Mouse (Mus musculus) hindbrain, embryonic 16.5 days (tissue): ENCODE measurements around the gene Rps6kc1. TPM values are rescaled to one million over a fixed set of nuclear protein-coding genes. Genes with fewer than 3 reads are reported as not detected.
A peak's percentile ranks its signal among the peaks of the same experiment; 100 is the strongest.

Source experiments
- ATAC-seq: fragments of 200-750 bp; cut with Nextera tagmentation; 2 replicates; pipeline ENCODE4 v1.8.0; 2017; ENCODE audit warnings: moderate TSS enrichment, moderate library complexity
- H3K27ac ChIP-seq: fragments of 300-500 bp; sonication (generic); 2 replicates; pipeline ENCODE4 v1.5.1; 2014; ENCODE audit warnings: low read depth, mild to moderate bottlenecking, control low read depth, low read length, moderate library complexity
- H3K27me3 ChIP-seq: fragments of 300-500 bp; sonication (generic); replicated peaks from 2 replicates; pipeline ENCODE4 v1.6.1; 2014; ENCODE audit warnings: low read length; ENCODE audit not compliant: control insufficient read depth, insufficient read depth
- H3K36me3 ChIP-seq: fragments of 300-500 bp; sonication (generic); 2 replicates; pipeline ENCODE4 v1.6.1; 2014; ENCODE audit warnings: mild to moderate bottlenecking, low read length, moderate library complexity, mixed read lengths; ENCODE audit not compliant: control insufficient read depth, insufficient read depth
- H3K4me1 ChIP-seq: fragments of 300-500 bp; sonication (generic); 2 replicates; pipeline ENCODE4 v1.6.1; 2014; ENCODE audit warnings: low read depth, low read length; ENCODE audit not compliant: control insufficient read depth, insufficient read depth
- H3K4me2 ChIP-seq: fragments of 300-500 bp; sonication (generic); 2 replicates; pipeline ENCODE4 v1.6.1; 2014; ENCODE audit warnings: mild to moderate bottlenecking, low read length, control low read depth, moderate library complexity
- H3K4me3 ChIP-seq: fragments of 300-500 bp; sonication (generic); 2 replicates; pipeline ENCODE4 v1.5.1; 2014; ENCODE audit warnings: mild to moderate bottlenecking, low read length, control low read depth, moderate library complexity
- H3K9ac ChIP-seq: fragments of 300-500 bp; sonication (generic); 2 replicates; pipeline ENCODE4 v1.6.1; 2014; ENCODE audit warnings: low read depth, mild to moderate bottlenecking, control low read depth, low read length, moderate library complexity
- H3K9me3 ChIP-seq: fragments of 300-500 bp; sonication (generic); 2 replicates; pipeline ENCODE4 v1.6.1; 2014; ENCODE audit warnings: mild to moderate bottlenecking, low read length, moderate library complexity; ENCODE audit not compliant: control insufficient read depth
- WGBS: fragments of 180-500 bp; shearing (Covaris S2); extraction: QIAGEN DNeasy Blood & Tissue Kit; methylation state at CpG from one replicate; pipeline ENCODE4 v1.1.7; 2014; 5-methylcytosine and 5-hydroxymethylcytosine counted together
- polyA plus RNA-seq: library from polyadenylated mRNA; unstranded; fragments of >200 nt; fragmentation: Nextera tagmentation; extraction: Ambion mirVana; gene quantifications from 2 replicates; pipeline ENCODE4 v1.2.1, GENCODE M21; 2015

Gene Rps6kc1
- polyA plus RNA-seq, 1 experiment from 2014 or later, result 28.4 TPM

GRCm38 (mm10) chr1:190768307-190768706 is 143.3 kb downstream of the Rps6kc1 start:
- H3K27me3 ChIP-seq, result no peaks in the 10 kb centered on the region
- WGBS, result 67% methylated on average over 1 of the region's 1 CpGs
- ATAC-seq, result no peak

GRCm38 (mm10) chr1:190767621-190768020 is 143.9 kb downstream of the Rps6kc1 start:
- H3K9me3 ChIP-seq, result peaks cover 3% of the 10 kb centered on the region; the same call in 1 of the 2 replicates
- H3K27ac ChIP-seq, result no peak overlapping the region
- H3K27me3 ChIP-seq, result no peaks in the 10 kb centered on the region
- H3K4me2 ChIP-seq, result no peak overlapping the region
- no peaks in the 10 kb centered on the region for H3K36me3 ChIP-seq
- no peak for ATAC-seq
- H3K9ac ChIP-seq, result no peak overlapping the region
- 64% methylated on average over 8 of the region's 8 CpGs for WGBS
- H3K4me3 ChIP-seq, result no peak overlapping the region
- H3K4me1 ChIP-seq, result no peaks in the 10 kb centered on the region

More at GRCm38 (mm10) chr1:190768307-190768706, 143.3 kb downstream of the Rps6kc1 start:
- Histone ChIP-seq H3K36me3 (no peaks in the 10 kb centered on the region), H3K4me1 (no peaks in the 10 kb centered on the region), H3K9me3 (peaks cover 3% of the 10 kb centered on the region; the same call in 1 of the 2 replicates), H3K9ac (no peak overlapping the region), H3K4me3 (no peak overlapping the region), H3K4me2 (no peak overlapping the region), H3K27ac (no peak overlapping the region)

GRCm38 (mm10) chr1:190766800-190767199 is 144.8 kb downstream of the Rps6kc1 start:
- H3K9me3 ChIP-seq, result peaks cover 3% of the 10 kb centered on the region; the same call in 1 of the 2 replicates
- H3K9ac ChIP-seq, result no peak overlapping the region
- H3K4me3 ChIP-seq, result no peak overlapping the region
- H3K36me3 ChIP-seq, result no peaks in the 10 kb centered on the region
- no peaks in the 10 kb centered on the region for H3K4me1 ChIP-seq
- no peaks in the 10 kb centered on the region for H3K27me3 ChIP-seq
- no peak overlapping the region for H3K4me2 ChIP-seq
- 92% methylated on average over 2 of the region's 2 CpGs for WGBS
- H3K27ac ChIP-seq, result no peak overlapping the region
- no peak for ATAC-seq

- 68% methylated on average over 10 of the region's 10 CpGs for WGBS
- peaks cover 3% of the 10 kb centered on the region; the same call in 1 of the 2 replicates for H3K9me3 ChIP-seq
- no peaks in the 10 kb centered on the region for H3K4me1 ChIP-seq
- no peak for ATAC-seq
- H3K27me3 ChIP-seq, result no peaks in the 10 kb centered on the region; the same call in 1 of the 2 replicates
- H3K4me2 ChIP-seq, result no peak overlapping the region
- H3K4me3 ChIP-seq, result no peak overlapping the region
- no peaks in the 10 kb centered on the region for H3K36me3 ChIP-seq
- H3K27ac ChIP-seq, result peak overlapping the region; percentile 59
- no peak overlapping the region for H3K9ac ChIP-seq
Measured at GRCm38 (mm10) chr1:190763756-190764155, 147.8 kb downstream of the Rps6kc1 start.

- ATAC-seq, result peak; percentile 48; the same call in 1 of the 2 replicates
Measured at GRCm38 (mm10) chr1:190761786-190762185, 149.8 kb downstream of the Rps6kc1 start.

GRCm38 (mm10) chr1:190757899-190758298 is 153.7 kb downstream of the Rps6kc1 start:
- 57% methylated on average over 8 of the region's 8 CpGs for whole genome bisulfite sequencing
- H3K36me3 ChIP-seq, result no peaks in the 10 kb centered on the region

More at GRCm38 (mm10) chr1:190761786-190762185, 149.8 kb downstream of the Rps6kc1 start:
- H3K36me3 ChIP-seq, result no peaks in the 10 kb centered on the region
- H3K4me1 ChIP-seq, result no peaks in the 10 kb centered on the region; the same call in 1 of the 2 replicates
- no peak overlapping the region for H3K27ac ChIP-seq
- H3K9me3 ChIP-seq, result peaks cover 3% of the 10 kb centered on the region; the same call in 1 of the 2 replicates
- no peak overlapping the region for H3K4me2 ChIP-seq
- no peak overlapping the region for H3K9ac ChIP-seq
- no peaks in the 10 kb centered on the region; the same call in 1 of the 2 replicates for H3K27me3 ChIP-seq
- H3K4me3 ChIP-seq, result no peak overlapping the region
- 28% methylated on average over 5 of the region's 5 CpGs for WGBS

GRCm38 (mm10) chr1:190751794-190752570 is 159.6 kb downstream of the Rps6kc1 start:
- no peak overlapping the region for H3K27ac ChIP-seq
- H3K4me3 ChIP-seq, result no peak overlapping the region
- no peak for ATAC-seq

More at GRCm38 (mm10) chr1:190757899-190758298, 153.7 kb downstream of the Rps6kc1 start:
- ATAC-seq, result peak; percentile 48; the same call in 1 of the 2 replicates
- Histone ChIP-seq H3K9ac (no peak overlapping the region), H3K4me1 (no peaks in the 10 kb centered on the region; the same call in 1 of the 2 replicates), H3K9me3 (no peaks in the 10 kb centered on the region), H3K4me3 (no peak overlapping the region), H3K27ac (no peak overlapping the region), H3K27me3 (no peaks in the 10 kb centered on the region; the same call in 1 of the 2 replicates), H3K4me2 (no peak overlapping the region)

GRCm38 (mm10) chr1:190748937-190749336 is 162.6 kb downstream of the Rps6kc1 start:
- ATAC-seq, result no peak
- Histone ChIP-seq H3K27me3 (no peaks in the 10 kb centered on the region), H3K9me3 (no peaks in the 10 kb centered on the region), H3K27ac (no peak overlapping the region), H3K36me3 (no peaks in the 10 kb centered on the region), H3K9ac (no peak overlapping the region), H3K4me3 (no peak overlapping the region), H3K4me1 (no peaks in the 10 kb centered on the region), H3K4me2 (no peak overlapping the region)
- 89% methylated on average over 10 of the region's 10 CpGs for WGBS

More at GRCm38 (mm10) chr1:190751794-190752570, 159.6 kb downstream of the Rps6kc1 start:
- Histone ChIP-seq H3K9me3 (no peaks in the 10 kb centered on the region), H3K4me2 (no peak overlapping the region), H3K9ac (no peak overlapping the region), H3K27me3 (no peaks in the 10 kb centered on the region), H3K36me3 (no peaks in the 10 kb centered on the region), H3K4me1 (no peaks in the 10 kb centered on the region)
- 35% methylated on average over 8 of the region's 8 CpGs for WGBS

- ATAC-seq, result no peak
- WGBS, result 65% methylated on average over 5 of the region's 5 CpGs
- no peaks in the 10 kb centered on the region for H3K36me3 ChIP-seq
- H3K4me1 ChIP-seq, result no peaks in the 10 kb centered on the region
- H3K9ac ChIP-seq, result no peak overlapping the region
- no peak overlapping the region for H3K27ac ChIP-seq
- H3K27me3 ChIP-seq, result no peaks in the 10 kb centered on the region
- no peak overlapping the region for H3K4me2 ChIP-seq
- no peak overlapping the region for H3K4me3 ChIP-seq
- no peaks in the 10 kb centered on the region for H3K9me3 ChIP-seq
Measured at GRCm38 (mm10) chr1:190741421-190741820, 170.1 kb downstream of the Rps6kc1 start.
